Mouse (Mus musculus) cerebellum, postnatal 14 days (tissue): ENCODE results near the gene Adam30.
"Not testable (repeated sequence)": the region's sequence is repeated elsewhere in the genome, so short reads cannot be mapped to it uniquely, and the experiment has no call there.

ENCODE experiments used
- DNase-seq, 2 experiments: peaks; one replicate each; pipeline ENCODE4 v3.0.0; 2021; ENCODE audit warnings: mixed read lengths in 2 of 2

Gene Adam30

DNA sequence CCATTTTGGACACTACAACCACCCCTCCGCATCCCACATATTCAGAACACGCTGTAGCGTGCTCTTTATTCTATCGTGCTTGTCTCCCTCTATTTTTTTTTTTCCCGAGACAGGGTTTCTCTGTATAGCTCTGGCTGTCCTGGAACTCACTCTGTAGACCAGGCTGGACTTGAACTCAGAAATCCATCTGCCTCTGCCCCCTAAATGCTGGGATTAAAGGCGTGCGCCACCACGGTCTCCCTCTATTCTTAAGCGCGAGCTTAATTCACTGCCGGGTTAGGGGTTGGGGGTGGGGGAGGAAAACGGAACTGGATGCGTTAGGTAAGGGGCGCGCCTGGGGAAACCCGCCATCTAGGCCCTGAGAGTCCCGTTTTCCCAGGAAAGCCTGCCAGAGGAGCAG, at the start of gene Adam30:
Gene Adam30, plus strand, starts transcription at position 301 of the 400 bp plus-strand sequence.
- no peak for DNase-seq

- no peak for DNase-seq
Measured at GRCm38 (mm10) chr3:98118252-98118651, 42.2 kb upstream of the Adam30 start.

DNA sequence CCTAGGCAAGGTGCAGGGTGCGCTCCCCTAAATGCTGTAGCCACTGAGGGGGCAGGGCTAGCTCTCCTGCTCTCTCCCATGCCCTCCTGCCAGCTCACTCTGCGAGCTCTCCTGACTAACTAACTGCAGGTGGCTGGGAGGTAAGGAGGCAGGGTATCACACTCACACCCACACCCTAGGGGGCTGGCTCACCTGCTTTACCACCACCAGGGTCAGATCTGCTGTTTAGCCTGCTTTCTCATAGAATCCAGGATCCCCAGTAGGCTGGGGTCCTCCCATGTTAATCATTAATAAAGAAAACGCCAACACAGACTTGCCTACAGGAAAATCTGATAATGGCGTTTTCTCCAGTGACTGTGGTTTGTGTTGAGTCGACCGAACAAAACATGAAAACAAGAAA, 41.1 kb upstream of the Adam30 start:
- DNase-seq: no peak

DNA sequence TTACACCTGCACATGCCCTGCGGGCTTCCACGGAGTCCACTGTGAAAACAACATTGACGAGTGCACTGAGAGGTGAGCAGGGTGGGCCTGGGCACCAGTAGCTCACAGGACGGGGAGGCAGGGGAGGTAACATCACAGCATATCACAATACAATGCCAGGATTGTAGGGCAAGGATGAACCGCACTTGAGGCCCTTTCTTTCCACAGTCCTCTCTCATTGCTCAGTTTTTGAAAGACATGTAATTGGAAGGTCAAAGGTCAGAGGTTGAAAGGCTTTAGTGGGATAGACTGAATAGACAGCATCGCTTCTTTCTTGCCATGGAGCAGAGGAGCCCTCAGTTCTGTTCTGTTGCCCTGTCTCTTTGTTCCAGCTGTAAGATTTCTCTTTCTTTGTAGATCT, 39.5 kb upstream of the Adam30 start:
- no peak for DNase-seq

DNA sequence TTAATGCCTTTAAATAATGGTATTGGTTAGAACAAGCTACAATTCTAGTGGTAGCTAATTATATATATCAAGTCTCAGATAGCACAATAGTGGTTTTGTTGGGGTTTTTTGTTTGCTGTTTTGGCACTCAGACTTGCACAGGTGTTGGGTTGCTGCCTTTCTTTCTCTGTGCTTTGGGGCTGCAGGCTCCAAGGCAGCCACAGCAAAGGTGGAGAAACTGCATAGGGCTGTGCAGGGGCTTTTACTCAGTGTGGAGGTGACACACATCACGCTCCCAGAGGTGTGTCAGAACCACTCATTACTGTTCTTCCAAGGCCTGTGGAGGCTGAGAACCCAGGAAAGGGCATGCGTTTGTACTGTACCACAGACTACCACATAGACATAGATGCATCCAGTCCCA, 32.7 kb upstream of the Adam30 start:
- DNase-seq: no peak

DNA sequence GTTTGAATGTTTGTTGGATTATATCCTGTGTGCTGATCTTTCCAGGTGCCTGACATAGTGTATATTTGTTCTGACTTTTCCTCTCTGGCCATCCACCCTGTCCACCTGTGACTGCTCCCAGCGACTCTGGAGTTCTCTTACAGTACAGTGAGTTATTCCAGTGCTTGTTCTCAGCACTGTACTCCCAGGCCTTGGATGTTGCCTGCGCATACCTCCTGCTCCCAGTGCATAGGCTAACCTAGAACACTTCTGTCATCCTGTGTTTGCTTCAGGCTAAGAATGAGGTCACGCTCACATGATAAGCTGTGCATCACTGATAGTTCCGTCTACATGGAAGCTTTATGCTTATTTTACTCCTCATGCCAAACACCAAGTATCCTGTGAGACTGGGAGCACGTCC, 31.7 kb upstream of the Adam30 start:
- DNase-seq: no peak

DNA sequence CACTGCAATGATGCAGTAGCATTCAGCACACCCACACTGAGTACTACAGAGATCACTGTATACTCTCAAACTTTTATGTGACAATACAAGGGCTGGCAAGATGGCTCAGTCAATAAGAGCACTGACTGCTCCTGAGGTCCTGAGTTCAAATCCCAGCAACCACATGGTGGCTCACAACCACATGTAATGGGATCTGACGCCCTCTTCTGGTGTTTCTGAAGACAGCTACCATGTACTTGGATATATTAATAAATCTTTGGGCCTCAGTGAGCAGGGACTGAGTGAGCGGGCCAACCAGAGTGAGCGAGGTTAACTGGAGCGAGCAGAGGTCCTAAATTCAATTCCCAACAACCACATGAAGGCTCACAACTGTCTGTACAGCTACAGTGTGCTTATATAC, 28.3 kb upstream of the Adam30 start:
- DNase-seq: not testable (repeated sequence)

DNA sequence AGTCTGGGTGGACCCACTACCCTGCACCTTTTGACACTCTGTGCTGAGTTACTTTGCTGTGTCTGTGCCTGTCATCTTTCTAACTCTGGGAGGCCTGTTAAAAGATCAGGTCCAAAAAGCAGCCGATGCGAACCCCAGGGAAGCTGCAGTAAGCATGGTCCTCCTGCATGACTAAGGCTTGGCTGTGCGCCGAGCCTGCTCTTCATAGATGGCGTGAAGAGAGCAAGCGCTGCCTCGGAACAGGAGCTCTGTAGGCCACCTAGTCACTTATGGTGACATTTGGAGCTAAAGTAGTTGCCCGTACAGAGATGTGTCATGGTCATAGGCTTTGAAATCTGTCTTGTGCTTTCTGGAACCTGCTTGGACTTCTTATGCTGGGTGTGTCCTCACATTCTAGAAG, 27.8 kb upstream of the Adam30 start:
- peak; percentile 25 to 33 for DNase-seq

DNA sequence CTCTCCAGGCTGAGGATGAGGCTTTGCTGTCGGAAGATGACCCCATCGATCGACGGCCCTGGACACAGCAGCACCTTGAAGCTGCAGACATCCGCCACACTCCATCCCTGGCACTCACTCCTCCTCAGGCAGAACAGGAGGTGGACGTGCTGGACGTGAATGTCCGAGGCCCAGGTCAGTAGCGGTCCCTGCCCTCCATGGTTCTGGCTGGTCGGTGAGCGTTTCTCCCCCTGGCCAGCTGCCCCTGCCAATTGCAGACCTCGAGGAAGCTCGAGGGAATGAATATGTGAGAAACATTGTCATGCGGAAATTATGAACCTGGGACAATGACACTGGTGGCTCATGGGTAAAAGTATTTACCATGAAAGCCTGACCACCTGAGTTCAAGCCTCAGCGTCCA, 19.0 kb upstream of the Adam30 start:
- no peak for DNase-seq

DNA sequence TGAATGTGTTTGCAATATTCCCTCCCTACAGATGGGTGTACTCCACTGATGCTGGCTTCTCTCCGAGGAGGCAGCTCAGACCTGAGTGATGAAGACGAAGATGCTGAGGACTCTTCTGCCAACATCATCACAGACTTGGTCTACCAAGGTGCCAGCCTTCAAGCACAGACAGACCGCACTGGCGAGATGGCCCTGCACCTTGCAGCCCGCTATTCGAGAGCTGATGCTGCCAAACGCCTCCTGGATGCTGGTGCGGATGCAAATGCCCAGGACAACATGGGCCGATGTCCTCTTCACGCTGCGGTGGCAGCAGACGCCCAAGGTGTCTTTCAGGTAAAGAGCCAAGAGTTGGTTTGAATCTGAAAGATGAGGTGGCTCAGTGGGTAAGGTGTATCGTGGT, 17.6 kb upstream of the Adam30 start:
- no peak for DNase-seq

- DNase-seq: no peak
Measured at GRCm38 (mm10) chr3:98145204-98145603, 15.2 kb upstream of the Adam30 start.

- no peak for DNase-seq
Measured at GRCm38 (mm10) chr3:98146471-98147410, 13.7 kb upstream of the Adam30 start.

DNA sequence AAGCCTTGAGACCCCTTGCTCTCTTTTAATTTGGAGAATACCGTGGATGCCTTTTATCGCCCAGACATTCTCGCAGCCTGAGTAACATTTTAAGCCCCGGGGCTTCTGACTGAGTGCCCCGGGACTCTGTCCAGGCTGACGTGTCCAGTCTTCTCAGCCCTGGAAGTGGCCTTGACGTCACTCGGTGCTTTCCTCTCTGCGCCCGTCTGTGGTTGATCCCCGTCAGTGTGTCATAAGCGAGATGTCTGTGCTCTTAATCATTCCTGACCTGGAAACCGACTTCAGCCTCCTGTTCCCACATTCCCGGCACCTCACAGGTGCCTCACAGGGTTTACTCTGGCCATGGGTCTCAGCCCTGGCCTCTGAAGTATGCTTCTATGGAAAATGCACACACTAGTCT, 12.7 kb upstream of the Adam30 start:
- no peak for DNase-seq

- no peak for DNase-seq
Measured at GRCm38 (mm10) chr3:98149881-98150280, 10.5 kb upstream of the Adam30 start.

DNA sequence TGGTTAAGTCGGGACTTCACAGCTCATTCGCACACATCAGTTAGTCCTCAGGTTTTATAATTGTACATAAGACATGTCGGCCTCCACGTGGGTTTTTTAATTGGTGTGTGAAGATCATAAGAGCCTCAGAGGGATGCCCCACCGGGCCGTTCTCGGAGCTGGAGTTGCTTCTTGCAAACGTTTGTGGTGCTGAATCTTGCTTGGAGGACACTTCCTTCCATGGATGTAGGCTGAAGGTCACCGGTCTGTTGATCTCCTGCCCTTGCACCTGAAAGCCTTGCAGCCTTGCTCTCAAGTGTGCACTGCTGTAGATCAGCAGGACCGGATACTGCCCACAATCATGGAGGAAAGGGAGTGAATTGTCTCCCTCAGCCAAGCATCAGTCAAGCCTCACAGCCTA, 9.4 kb upstream of the Adam30 start:
- no peak for DNase-seq

DNA sequence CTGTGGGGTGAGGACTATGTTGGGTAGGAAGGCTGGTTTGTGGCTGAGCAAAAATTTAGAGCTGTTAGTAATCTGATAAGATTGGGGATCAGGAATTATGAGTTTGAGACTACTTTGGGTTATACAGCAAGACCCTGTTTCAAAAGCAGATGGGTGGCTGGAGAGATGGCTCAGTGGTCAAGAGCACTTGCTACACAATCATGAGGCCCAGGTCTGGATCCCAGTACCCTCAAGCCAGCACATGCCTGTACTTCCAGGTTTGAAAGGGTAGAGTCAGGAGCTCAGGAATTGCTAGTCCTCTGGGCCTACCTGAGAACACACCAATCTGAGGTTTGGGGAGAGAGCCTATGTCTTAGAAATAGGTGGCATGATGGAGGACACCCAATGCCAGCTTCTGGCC, 7.0 kb upstream of the Adam30 start:
- DNase-seq: no peak

DNA sequence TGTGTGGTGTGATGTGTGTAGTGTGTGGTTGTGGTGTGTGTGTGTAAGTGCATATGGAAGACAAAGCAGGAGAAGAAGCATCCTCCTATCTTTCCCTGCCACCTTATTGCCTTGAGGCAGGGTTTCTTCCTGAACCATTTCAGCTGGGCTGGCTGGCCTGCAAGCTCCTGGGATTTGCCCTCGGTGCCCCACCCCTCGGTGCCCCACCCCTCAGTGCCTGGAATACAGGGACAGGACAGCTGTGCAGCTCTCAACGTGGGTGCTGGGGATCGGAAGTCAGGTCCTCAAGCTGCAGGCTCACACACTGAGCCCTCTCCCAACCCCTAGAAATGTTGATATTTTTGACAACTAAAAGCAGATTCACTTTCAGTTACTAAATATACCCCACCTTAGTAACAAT, 4.3 kb upstream of the Adam30 start:
- no peak for DNase-seq

GRCm38 (mm10) chr3:98157073-98157472, 3.4 kb upstream of the Adam30 start:
- no peak for DNase-seq

DNA sequence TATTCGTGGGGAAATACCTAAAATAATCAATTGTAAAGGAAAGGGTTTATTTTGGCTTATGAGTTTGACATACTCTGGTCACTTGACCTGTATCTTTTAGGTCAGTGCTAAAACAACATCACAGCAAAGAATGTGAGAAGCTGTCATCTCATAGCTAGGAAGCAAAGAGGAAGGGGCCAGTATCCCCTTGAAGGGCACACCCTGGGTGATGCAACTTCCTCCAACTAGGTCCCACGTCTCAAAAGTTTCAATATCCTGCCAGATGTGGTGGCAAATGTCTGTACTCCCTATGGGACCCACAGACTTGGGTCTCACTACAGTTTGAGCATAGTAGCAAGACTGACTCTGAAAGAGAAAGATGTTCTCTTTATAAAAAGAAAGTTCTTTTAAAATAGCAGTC, 2.8 kb upstream of the Adam30 start:
- DNase-seq: no peak

- DNase-seq: no peak
Measured at GRCm38 (mm10) chr3:98158646-98159045, 1.8 kb upstream of the Adam30 start.

DNA sequence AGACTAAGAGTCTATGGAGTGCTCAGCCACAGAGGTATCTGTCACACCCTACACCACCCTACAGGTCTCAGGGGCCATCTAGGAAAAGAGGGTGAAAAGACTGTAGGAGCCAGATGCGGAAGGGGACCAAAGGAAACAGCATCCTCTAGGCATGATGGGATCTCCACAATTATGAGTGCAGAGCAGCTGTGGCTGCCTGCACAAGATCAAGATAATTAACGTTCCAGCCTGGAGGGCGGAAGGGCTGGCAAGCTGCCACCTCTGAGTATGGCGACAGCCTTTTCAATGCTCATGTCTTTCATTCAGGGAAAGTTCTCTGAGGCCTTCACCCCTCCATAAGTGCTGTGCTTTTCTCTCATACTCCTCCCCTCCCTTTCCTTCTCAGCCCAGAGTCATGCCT, 1.1 kb upstream of the Adam30 start:
- no peak for DNase-seq

- peak; percentile 49 to 54 for DNase-seq
Measured at GRCm38 (mm10) chr3:98178340-98178739, 17.9 kb downstream of the Adam30 start.

GRCm38 (mm10) chr3:98180805-98181204, 20.4 kb downstream of the Adam30 start:
- peak; percentile 63 to 72 for DNase-seq

DNA sequence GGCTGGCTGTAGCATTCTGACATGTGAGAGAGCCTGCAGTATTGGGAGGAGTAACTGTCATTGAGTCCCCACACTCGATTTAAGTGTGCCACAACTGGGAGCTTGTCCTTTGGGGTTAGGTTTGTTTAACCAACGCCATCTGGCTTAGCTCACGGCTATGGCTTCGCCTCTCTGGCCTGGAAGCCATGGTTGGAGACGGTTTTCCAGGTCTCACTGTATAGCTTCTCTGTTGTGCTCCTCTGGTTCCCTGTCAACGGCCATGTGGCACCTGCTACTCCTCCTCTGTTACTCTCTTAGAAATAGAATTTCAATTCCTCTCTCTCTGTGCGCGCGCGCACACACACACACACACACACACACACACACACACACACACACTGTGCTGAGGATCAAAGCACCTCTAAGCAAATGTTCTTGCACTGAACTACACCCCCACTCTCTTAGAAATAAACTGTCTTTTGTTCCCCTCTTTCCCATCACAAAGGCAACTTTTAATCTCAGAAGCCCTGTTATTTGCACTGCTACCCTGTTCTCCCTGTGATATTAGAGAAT, 24.8 kb downstream of the Adam30 start:
- no peak for DNase-seq

- DNase-seq: no peak
Measured at GRCm38 (mm10) chr3:98187777-98188176, 27.3 kb downstream of the Adam30 start.
